Mouse (Mus musculus): ENCODE data around the gene Rfx8.
A peak's percentile ranks its signal among the peaks of the same experiment; 100 is the strongest.

Rfx8 gene

GRCm38 (mm10) chr1:39645905-39646759 lies 74.7 kb downstream of the Rfx8 start:
- DNase-seq (ENCODE audit: low spot score): peak; percentile 72

DNA sequence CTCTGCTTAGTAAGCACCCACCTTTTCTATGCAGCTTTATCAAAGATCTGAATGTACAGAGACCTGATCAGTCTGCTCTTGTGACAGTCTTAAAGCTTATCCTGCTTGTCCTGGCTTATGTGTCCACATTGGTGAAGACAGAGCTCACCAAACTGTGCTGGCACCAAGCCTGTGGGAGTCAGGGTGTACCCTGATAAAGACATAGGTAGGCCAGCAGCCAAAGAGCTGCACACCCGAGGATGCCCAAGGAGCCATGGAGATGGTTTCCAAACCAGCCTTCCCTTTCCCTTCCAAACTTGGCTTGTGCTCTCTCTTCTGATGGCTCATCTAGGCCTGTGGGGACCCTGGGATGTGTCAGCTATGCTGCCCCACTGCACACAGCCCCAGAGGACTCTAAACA lies 76.5 kb downstream of the Rfx8 start:
- DNase-seq (ENCODE audit: low spot score): no peak

DNA sequence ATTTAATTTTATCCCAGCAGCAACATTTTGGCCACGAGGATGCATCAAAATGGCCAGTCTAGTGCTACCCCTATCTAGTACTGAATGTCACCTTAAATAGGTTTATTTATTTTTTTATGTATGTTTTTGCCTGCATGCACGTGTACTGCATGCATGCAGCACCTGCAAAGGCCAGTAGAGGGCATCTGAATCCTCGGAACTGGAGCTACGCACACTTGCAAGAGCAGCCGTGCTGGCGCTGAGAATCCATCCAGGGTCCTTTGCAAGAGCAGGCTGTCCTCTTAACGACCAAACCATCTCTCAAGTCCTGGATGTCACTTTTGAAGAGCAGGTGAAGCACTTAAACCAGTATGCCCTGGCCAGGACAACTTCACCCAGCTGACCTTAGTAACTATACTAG lies 79.1 kb downstream of the Rfx8 start:
- DNase-seq (ENCODE audit: low spot score): no peak

- DNase-seq (ENCODE audit: low spot score): no peak
Observed at GRCm38 (mm10) chr1:39637139-39637538, 83.7 kb downstream of the Rfx8 start.

GRCm38 (mm10) chr1:39636660-39637059 lies 84.1 kb downstream of the Rfx8 start:
- no peak for DNase-seq (ENCODE audit: low spot score)

DNA sequence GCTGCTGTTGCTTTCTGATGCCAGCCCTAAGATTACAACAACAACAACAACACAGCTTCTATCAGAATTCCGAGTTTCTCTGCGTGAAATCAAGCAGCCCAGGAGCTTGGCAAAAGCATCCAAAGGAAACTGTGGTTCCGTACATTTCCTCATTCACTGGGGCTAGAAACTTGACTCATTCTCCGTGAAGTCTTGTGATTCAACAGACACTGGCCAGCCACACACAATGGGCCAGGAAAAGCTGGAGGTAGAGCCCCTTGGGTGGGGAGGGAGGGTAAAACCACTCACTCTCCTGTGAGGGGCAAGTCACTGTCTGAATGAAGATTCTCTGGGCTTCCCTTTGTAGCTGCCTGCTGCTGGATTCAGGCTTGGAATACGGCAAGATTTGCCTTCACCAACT lies 84.6 kb downstream of the Rfx8 start:
- DNase-seq (ENCODE audit: low spot score): no peak

DNA sequence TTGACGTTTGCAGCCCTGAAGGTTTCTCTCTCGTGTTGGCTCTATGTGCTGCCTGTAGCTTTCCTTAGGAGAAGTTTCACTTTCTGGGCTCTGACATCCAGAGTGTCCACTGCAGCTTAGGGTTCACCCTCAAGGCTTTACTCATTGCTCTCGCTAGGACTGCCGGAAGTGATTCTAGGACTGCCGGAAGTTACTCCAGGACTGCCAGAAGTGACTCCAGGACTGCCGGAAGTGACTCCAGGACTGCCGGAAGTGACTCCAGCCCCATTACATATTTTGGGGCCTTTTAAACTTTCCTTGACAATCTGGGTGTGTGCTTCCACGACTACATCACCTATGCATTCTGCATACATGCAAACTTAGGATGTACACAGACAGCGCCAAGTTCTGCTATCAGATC lies 92.2 kb downstream of the Rfx8 start:
- DNase-seq (ENCODE audit: low spot score): no peak

DNA sequence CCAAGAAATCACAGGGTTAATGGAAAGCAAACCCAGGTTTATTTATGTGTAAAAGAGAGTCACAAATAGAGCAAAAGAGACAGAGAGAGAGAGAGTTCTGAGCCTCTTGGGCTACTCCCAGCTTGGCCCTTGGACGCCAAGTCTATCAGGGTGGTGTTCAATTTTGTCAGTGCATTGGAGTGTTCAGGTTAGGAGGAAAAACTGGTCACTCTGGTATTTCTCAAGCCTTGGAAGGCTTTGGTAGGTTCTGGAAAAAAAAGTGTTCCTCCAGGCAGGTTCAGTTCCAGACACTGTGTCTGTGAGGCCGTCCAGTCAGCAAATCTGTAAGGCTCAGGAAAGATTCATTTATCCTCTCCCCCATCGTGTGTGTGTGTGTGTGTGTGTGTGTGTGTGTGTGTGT lies 95.3 kb downstream of the Rfx8 start:
- no peak for DNase-seq (ENCODE audit: low spot score)

- DNase-seq (ENCODE audit: low spot score): no peak
Observed at GRCm38 (mm10) chr1:39623729-39624128, 97.1 kb downstream of the Rfx8 start.

- DNase-seq (ENCODE audit: low spot score): no peak
Observed at GRCm38 (mm10) chr1:39623106-39623505, 97.7 kb downstream of the Rfx8 start.

DNA sequence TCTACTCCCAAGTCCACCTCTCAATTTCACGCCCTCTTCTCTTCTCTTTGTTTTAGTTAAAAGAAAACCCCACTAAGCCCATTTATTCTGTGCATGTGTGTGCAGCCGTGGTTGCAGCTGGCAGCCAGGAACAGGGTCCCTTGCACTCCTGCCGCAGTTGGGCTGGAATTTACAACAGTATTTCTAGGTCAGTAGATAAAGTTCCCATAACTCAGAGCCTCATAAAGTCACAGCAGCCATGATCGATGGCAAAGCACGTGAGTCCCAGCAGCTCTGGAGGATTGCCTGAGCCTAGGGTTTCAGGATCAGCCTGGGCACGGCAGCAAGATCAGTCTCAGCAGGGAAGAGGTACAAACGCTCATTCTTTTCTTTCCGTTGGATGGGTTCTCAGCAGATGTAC lies 102.3 kb downstream of the Rfx8 start:
- no peak for DNase-seq (ENCODE audit: low spot score)

DNA sequence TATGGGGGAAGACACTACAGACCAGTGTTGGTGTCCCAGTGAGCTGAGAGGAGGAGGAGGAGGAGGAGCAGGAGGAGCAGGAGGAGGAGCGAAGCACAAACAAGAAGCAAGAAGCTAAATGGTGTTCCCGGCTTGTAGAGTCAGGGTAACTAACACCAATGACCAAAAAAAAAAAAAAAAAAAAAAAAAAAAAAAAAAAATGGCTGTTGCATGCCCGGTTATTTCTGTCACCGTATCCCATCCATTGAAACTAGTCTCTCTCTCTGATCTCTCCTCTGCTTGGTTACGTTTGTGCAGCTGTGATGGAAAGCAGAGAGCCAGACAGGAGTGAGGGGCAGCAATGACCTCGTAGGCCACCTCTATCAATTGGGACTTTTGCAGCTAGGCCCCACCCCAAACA lies 105.3 kb downstream of the Rfx8 start:
- DNase-seq (ENCODE audit: low spot score): no peak
